Mouse (Mus musculus): ENCODE data around the gene Sult1c1. TPM values are rescaled to one million over a fixed set of nuclear protein-coding genes. Genes with fewer than 3 reads are reported as not detected.

Sult1c1 gene
- polyA plus RNA-seq (2014; fragmentation: Illumina TruSeq; extraction: RNeasy Lipid Tissue Mini Kit (QIAGEN cat#74804); ENCODE audit: low replicate concordance) = not detected

DNA sequence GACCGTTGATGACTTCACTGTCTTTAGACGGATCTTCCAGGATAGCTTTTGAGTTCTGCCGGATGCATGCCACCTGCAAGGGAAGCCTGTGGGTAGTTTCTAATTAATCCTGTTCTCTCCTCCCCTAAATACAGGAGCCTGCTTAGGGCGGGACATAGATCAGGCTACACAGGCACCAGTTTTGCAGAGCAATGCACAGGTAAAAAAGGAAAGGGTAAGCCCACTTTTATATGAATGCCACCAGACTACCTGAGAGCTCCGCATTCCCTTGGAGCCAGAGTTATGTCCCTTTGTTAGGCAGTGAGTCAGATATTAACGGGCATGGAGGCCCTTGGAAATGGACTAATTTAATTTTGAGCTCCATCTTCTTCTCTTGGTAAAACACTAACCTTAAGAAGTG lies at the start of gene Sult1c1:
Gene Sult1c1, minus strand, starts transcription at position 101 of the 400 bp plus-strand sequence.

Other genes starting within 250 kb of the Sult1c1 start
- gene Sult1c2, start 144.3 kb downstream of the Sult1c1 start, polyA plus RNA-seq (2014; fragmentation: Illumina TruSeq; extraction: RNeasy Lipid Tissue Mini Kit (QIAGEN cat#74804); ENCODE audit: low replicate concordance) = 8.7 TPM

Measured in small intestine, adult 10 weeks (tissue).